Mouse (Mus musculus) thymus, postnatal 10 days (tissue): ENCODE results near the gene Folr2.

Experiments
- DNase-seq, 2 experiments: peaks; one replicate each; pipeline ENCODE4 v3.0.0; 2021; ENCODE audit warnings: low spot score in 2 of 2

Folr2 gene

GRCm38 (mm10) chr7:101857094-101857493 lies at the start of gene Folr2:
Folr2 (minus strand) TSS chr7:101857194.
- DNase-seq = no peak

DNA sequence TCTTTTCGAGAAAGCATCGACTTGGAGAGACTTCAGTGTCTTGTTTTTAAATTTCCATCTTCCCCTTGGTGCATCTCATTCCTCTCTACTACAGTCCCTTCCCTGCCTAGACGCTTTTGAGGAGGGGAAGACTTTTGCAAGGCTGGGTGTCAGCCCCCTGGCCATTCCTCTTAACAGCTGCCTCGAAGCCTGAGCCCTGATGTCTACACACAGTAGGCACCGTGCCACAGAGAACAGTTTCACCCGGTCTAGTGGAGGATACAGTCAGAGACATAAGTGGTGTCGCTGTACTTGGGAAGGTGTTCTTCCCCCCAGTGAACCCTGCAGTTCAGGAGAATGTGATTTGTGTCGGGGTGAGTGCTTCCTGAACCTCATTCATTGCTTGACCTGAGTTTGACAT lies 49.7 kb upstream of the Folr2 start:
- DNase-seq = no peak

DNA sequence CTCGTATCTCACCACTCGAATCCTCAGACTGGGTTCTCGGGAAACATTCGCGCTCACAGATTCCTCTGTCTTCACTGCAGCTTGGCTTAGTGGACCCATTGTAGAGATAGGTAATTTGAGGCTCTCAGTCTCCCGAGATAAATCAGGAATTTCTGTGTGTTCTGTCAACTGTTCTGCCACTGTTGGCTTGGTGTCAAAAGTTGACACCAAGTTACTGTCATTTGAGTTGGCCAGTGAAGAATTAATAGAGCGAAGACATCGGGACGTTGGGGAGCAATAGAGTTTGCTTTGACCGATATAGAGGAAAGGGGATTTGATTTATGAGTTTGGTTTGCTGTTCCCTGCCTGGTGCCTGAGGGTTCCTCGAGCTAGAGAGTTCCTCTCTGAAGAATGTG lies 49.3 kb upstream of the Folr2 start, which contains the start of gene Tomt:
TSS of gene Tomt (minus strand) at position 73 of the 395 bp plus-strand sequence.
- DNase-seq = no peak

DNA sequence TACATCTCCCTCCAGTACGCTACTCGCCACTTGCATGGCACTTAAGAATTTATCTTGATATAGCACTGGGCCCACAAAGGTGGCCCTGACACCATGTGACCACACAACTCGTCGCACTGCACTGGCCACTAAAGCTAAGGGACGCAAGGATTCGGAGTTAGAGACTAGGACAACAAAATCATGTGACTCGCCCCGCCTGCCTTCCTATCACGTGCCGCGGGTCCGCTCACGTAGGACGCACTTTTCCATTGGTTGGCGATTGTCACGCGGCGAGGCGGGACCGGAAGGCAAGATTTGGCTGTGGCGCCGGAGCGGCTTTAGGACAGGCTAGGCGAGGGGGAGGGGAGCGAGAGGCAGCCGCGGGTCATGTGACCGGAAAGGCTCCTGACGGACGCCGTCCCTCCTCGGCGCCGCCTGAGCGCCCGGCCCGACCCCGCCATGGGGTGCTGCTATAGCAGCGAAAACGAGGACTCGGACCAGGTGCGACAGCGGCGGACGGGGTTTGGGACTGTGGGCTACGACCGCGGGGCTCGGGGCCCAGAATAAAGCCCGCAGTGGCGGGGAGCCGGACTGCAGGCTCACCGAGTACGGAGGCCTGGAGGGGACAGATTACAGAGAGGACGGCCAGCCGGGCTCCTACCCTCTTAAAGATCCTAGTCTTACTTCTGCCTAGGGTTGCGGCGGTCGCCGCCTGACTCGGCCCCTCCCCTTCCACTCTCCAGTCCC lies 48.7 kb upstream of the Folr2 start, which contains the start of gene Lamtor1:
TSS of gene Lamtor1 (plus strand) at position 344 of the 726 bp plus-strand sequence.
- DNase-seq = peak; percentile 93 to 95

- no peak for DNase-seq
Observed at GRCm38 (mm10) chr7:101902846-101903245, 45.9 kb upstream of the Folr2 start.

DNA sequence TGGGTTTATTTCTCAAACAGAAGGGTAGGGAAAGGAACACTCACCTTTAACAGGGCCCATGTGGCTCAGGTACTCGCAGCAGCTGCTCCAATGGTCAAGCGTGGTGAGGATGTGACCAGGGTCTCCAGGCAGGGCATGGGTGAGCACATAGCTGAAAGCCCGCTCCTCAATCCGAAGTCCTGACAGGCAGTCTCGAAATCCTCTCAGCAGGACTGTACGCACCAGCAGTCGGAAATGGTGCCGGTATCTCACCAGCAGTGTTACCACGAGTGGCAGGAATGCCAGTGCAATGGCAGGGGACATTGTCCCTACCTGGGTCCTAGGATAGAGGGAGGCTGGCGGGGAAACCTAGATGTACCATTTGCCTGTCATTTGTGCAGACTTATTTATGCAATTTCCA lies 45.0 kb upstream of the Folr2 start:
- DNase-seq = no peak

DNA sequence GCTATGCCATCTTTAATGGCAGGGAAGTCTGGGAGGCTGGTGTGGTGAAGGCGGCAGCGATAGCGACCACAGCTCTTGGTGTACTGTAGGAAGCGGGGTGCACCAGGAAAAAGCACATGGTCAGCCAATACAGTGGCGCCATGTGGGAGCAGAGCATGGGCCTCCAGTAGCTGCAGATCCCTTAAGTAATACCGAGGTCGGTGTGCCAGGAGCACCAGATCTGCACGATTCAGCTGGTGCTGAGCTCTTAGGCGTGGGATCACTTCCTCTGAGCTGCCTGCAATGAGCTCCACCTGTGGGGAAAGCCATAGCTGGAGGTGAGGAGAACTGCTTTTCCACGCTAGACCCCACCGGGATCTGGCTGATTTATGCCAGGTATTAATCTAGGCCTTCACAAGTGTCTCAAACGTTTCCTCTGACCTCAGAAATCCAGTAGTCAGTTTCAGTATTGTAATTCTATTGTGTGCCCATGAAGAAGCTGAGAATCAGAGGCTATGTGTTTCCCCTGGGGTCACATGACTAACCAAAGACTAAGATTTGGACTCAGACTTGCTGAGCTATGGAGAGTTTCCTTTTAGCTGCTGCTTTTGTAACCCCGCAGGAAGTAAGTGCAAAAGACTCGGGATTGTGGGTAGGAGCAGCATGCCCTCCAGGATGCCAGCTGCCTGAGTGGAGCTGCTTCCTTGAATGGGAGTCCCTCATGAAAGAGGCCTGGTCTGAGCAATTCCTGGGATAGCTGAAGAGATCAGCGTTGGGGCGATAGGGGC lies 43.5 kb upstream of the Folr2 start:
- no peak for DNase-seq

GRCm38 (mm10) chr7:101896104-101897066 lies 39.4 kb upstream of the Folr2 start:
- peak; percentile 94 to 96 for DNase-seq

GRCm38 (mm10) chr7:101895695-101896094 lies 38.7 kb upstream of the Folr2 start:
- DNase-seq = no peak

DNA sequence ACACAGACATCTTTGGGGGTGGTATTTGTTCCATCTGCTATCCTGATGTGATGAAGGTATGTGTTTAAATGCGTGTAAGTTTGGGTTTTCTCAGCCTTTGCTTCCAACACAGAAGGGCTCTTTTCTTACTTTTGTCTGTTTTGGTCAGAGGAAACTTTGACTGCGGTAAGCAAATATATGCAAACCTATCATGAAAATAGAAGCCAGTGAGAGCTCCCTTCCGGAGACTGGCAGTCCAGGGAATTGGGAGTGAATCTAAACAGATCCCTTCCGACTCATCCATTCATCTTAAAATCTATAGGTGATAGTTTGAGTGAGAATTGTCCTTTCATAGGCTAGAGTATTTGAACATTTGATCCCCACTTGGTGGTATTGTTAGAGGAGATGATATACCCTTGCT lies 31.5 kb upstream of the Folr2 start:
- DNase-seq = no peak

DNA sequence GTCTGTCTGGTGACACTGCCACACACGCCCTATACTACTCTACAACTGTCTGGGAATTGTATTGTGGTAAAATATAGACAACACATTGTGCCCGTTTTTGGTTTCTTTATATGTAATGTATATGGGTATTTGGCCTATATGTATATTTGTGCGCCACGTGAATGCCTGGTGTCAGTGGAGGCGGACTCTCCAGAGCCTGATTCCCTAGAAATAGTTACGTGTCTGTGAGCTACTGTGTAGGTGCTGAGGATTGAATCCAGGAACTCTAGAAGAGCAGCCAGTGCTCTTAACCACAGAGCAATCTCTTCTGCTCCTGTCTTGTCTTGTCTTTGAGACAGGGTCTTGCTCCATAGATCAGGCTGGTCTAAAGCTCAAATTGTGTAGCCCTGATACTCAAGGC lies 29.3 kb upstream of the Folr2 start:
- no peak for DNase-seq

DNA sequence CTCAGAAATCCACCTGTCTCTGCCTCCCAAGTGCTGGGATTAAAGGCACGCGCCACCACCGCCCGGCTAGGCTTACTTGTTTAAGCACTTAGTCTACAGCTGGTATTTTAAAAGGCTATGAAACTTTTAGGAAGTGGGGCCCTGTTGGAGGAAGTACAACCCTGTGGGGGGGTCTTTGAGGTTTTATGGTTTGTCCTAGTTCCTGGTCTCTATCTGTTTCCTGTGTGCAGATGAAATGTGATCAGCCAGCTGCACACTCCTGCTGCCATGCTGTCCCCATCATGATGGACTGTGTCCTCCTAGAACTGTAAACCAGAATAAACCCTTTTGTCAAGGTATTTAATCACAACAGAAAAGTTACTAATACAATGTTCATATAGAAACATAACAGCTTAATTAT lies 27.2 kb upstream of the Folr2 start:
- no peak for DNase-seq

- no peak for DNase-seq
Observed at GRCm38 (mm10) chr7:101882413-101883154, 25.6 kb upstream of the Folr2 start.

DNA sequence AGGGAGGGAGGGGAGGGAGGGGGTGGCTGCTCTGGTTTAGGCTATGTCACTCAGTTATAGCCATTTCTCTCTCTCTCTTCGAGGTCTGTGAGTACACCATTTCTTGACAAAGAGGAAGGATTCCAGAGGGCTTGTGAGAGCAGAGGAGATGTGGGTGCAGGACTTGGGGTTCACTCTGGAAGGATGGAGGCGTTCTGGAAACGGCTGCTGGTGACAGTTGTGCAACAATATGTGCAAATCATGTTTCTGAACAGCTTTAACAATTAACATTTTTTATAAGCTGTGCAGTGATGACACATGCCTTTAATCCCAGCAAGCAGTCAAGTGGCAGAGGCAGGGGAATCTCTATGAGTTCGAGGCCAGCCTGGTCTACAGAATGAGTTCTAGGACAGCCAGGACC lies 23.9 kb upstream of the Folr2 start:
- DNase-seq = no peak

GRCm38 (mm10) chr7:101875978-101876377 lies 19.0 kb upstream of the Folr2 start:
- no peak for DNase-seq

DNA sequence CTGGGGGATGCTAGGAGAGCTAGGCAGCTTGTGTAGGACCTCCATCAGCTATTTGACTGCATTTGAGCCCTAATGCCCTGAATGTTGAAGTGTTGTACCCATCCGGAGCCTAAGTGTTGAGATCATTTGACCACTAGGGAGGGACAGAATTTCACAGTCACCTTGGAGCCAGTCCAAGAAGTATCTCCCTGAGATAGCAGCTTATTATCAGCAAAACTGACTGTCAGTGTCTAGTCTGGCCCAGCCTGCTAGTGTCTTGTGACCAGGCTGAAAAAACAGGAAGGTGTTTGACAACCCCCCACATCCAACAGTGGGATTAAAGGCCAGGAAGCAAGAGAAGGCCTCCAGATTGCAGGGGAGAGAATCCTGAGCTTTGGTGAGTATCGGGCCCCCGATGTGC lies 14.3 kb upstream of the Folr2 start:
- DNase-seq = no peak

- no peak for DNase-seq
Observed at GRCm38 (mm10) chr7:101870629-101871028, 13.6 kb upstream of the Folr2 start, which contains the start of gene Folr1. Folr1 (minus strand) TSS chr7:101870788.

- no peak for DNase-seq
Observed at GRCm38 (mm10) chr7:101869163-101869500, 12.1 kb upstream of the Folr2 start.

GRCm38 (mm10) chr7:101868241-101869162 lies 11.5 kb upstream of the Folr2 start:
- no peak for DNase-seq

DNA sequence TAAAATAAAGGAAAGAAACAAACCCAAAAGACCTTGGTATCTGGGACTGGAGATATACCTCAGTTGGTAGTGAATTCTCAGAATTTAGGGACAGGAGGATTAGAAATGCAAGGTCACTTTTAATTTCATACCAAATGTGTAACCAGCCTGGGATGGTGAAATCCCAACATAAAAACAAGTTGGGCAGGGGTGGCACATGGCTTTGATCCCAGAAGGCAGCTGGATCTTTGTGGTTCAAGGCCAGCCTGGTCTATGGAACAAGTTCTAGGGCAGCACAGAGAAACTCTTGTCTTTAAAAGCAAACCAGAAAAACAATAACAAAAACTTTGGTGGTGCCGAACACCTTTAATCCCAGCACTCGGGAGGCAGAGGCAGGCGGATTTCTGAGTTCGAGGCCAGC lies 10.5 kb upstream of the Folr2 start:
- no peak for DNase-seq
